Mouse (Mus musculus) neutrophil, adult 5-6 weeks (primary cell): ENCODE data around the gene Ssh2. TPM values are rescaled to one million over a fixed set of nuclear protein-coding genes. Genes with fewer than 3 reads are reported as not detected.
"Not testable (repeated sequence)": the region's sequence is repeated elsewhere in the genome, so short reads cannot be mapped to it uniquely, and the experiment has no call there.

Experiments used
- ATAC-seq: fragments of 151-379, 151-347 bp; 2 replicates; pipeline ENCODE4 v1.8.0; 2017; ENCODE audit warnings: mild to moderate bottlenecking, moderate TSS enrichment; ENCODE audit not compliant: insufficient number of reproducible peaks, poor library complexity, low FRiP score, severe bottlenecking; ENCODE audit errors: extremely low read depth
- total RNA-seq: library from RNA; stranded (forward); fragments of 200-1000 nt; gene quantifications from 2 replicates; pipeline ENCODE4 v1.2.3, GENCODE M21; 2017

The Ssh2 gene
- total RNA-seq, 1 experiment from 2014 or later: 463 TPM

DNA sequence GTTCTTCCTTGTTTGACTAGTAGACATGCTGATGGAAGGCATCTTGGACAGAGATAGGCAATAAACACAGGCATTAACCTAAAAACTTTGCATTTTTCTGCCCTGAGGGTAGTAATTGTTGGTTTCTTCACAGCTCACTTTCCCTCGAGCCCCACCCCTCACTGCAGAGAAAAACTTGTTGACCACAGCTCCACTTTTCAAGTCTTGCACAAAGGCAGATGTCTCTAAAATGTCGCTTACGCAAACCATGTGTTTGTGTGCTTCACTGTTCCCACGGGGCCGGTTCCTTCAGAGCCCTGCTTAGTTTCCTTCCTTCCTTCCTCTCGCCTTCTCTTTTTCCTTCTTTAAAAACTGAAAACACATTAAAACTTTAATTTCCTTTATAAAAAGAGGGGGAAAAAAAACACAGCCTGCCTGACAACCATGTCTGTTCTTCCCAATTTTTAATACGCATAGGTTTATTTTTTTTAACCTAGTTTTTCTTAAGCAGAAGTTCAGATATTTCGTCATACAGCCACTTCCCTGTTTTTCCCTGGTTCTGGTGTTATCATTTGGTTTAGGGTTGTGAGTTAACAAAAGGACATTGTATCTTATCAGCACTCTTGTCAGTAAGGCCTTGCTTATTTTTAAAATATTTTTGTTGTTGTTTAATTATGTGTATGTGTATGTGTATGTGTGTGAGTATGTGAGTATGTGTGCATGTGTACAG is 156.3 kb downstream of the Ssh2 start:
- ATAC-seq: peak; percentile 72

DNA sequence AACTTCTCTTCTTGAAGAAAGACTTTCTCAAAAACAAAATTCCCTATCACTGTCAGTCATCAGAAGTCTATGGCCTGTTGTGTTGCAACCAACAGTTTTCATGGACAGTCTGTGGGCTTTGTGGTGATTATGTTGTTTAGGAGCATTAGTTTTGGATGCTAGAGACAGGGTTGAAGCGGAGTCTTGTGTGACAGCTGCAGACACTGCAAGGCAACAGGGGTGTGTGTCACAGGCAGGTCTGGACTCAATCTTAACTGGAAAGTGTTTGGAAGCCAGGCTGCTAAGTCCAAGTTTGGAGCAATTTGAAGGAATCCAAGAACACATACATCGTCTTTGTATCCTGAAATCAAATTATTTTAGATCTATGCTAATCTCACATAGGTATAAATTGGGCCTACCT is 162.5 kb downstream of the Ssh2 start:
- ATAC-seq: no peak

DNA sequence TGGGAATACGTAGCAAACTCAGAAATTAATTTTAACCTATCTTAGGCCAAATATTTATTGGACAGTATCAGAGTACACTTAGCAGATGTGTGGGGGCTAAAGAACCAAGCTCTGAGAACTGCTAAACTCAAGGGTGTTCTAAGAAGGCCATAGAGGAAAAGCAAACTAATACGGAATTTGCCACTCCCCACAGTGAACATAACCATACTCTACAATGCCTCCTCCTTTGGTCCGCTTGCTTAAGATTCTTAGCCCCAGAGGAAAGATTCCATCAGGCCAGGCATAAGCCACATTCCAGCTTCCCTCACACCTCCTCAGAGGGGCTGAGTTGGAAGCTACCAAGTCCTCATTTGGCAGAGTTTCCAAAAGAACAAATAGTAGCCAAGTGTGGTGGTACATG is 165.1 kb downstream of the Ssh2 start:
- ATAC-seq: no peak

DNA sequence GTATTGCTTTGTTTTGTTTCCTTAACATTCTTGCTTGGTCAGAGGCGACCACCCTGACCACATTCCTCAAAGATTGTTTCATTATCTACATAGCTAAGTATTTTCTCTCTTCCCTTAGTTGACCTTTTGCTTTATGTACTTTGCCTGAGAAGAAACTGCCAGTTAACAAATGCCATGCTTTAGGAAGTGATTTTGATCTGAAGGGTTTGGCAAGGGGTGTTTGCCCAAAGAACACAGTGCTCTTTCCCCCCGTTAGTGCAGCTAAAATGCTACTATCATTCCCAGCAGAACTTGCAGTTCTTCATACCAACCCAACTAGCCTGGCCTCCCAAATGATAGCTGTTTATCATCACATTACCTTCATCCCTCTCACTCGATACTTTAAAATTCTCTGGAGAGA is 168.1 kb downstream of the Ssh2 start:
- ATAC-seq: no peak

DNA sequence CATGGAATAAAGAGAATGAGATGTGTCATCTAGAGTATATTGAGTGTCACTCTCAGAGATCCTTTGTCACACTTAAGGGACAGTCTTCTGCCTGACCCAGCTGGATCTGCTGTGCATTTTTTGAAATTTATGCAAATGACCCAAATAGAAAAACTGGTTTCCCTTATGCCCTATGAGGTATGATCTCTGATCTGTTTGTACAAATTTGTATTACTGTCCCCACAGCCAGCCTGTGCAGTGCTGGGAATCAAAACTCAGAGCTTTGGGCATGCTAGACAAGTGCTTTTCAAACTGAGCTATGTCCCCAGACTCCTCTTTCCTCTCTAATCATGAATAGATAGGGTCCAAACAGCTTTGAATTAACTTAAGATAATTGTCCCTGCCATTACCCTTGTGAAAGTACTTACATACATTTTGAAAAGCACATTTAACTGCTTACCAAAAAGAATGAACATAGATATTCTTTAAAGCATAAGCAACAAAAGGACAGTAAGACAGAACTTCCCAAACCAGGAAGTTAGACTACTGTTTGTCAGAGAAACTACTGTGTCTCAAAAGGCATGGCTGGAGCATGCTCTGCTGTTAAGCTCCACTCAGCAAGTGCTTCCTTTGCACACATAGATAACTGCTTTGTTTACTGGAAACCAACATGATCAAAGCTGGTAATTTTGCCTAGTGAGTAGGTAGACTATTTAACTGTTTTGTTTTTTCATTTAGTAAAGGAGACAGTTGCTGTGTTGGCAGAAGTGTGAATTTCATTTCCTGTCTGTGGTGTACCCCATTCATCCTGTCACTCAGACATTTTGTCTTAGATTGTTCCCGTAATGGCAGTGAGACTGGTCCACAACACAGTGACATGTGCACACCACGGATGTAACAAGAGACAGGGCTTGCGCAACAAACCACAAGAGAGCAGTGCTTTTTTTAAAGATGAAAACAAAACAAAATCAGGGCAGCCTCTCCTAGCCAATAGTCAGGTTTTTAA is 169.9 kb downstream of the Ssh2 start:
- ATAC-seq: peak; percentile 99

DNA sequence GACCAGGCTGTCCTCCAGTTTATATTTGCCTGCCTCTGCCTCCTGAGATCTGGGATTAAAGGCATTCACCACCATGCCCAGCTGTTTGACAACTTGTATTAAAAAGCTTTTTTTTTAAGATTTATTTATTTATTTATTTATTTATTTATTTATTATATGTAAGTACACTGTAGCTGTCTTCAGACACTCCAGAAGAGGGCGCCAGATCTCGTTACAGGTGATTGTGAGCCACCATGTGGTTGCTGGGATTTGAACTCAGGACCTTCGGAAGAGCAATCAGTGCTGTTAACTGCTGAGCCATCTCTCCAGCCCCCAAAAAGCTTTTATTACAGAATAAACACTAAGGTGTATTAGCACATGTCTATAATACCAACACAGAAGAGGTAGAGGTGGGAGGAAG is 172.1 kb downstream of the Ssh2 start:
- ATAC-seq: not testable (repeated sequence)

DNA sequence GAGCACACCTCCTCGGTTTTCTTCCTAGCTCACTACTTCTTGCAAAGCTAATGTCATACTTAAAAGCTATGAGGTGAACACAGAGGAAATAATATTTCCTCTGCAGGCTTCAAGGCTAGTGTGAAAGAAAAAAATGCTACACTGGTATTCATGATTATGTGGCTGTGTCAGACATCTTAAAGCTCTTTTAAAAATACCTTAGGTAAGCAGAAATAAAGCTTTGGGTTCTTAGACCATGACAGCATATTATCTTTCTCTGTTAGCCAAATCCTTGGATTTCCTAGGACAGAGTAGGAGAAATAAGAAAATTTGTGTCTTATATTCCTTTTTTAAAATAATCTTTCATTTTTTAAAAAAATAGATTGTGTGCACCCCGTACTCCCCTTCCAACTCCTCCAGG is 179.5 kb downstream of the Ssh2 start:
- no peak for ATAC-seq

DNA sequence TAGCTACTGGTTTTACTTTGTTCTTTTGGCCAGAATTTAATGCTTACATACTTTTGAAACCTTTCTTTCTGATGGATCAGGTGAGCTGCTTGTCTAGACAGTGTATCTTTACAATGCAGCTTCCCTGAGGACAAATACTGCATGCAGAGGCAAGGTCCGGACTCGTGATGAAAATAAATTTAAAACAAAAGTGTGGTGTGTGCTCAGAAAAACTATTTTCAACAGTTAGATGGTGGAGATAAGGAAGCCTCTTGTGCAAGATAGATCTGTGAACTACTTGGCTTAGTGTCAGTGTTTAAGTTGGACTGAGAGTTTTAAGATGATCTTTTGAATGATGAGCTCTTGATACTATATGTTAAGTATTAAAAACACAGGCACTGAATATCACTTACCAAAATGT is 186.4 kb downstream of the Ssh2 start:
- no peak for ATAC-seq

DNA sequence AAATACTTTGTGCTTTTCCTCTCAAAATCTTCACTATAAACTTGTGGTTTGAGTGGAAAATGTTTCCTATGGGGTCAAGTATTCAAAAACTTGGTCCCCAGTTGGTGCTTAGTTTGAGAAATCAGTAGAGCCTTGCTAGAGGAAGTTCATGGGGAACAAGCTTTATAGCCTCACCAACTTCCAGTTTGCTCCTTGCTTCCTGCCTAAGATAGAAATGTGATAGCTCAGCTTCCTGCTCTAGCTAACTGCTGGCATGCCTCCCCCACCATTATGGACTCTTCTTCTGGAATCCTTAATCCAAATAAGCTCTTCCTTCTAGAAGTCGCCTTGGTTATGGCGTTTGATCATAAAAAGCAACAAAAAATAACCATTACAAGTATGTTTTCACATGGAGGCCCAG is 190.2 kb downstream of the Ssh2 start:
- no peak for ATAC-seq

DNA sequence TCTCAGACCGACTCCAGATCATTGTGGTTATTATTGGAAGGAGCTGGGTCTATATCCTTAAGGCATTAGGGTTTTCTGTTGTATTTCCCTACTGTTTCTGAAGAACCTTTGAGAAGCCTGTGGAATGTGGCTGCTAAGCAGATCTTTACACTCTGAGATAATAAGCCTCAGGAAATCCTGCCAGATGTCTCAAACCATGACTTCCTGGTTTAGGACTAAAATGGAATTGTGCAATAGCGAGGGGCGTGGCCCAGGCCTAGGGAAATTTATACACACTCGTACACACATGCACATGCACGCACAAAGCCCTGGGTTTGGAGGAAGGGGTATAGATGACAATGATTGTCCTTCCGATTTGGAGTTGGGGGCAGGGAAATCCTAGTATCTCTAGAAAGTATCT is 193.8 kb downstream of the Ssh2 start:
- ATAC-seq: peak; percentile 39; the same call in 1 of the 2 replicates

DNA sequence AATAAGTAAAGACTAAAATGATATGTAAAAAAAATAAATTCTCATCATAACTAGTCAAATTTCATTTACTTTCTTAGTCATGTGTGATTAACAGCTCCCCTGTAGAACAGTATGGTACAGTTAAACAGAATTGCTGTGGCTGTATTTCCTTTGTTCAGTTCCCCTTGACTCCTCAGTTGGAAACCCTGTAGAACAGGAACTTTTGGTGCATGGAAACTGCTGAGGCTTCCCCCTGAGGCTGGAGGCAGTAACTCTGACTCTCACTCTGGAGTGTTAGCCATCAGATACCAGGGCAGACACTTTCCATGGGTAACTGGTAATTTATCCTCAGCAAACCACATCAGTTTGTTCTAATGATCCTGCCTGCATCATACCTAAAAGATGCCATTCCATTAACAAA is 195.2 kb downstream of the Ssh2 start:
- ATAC-seq: no peak

DNA sequence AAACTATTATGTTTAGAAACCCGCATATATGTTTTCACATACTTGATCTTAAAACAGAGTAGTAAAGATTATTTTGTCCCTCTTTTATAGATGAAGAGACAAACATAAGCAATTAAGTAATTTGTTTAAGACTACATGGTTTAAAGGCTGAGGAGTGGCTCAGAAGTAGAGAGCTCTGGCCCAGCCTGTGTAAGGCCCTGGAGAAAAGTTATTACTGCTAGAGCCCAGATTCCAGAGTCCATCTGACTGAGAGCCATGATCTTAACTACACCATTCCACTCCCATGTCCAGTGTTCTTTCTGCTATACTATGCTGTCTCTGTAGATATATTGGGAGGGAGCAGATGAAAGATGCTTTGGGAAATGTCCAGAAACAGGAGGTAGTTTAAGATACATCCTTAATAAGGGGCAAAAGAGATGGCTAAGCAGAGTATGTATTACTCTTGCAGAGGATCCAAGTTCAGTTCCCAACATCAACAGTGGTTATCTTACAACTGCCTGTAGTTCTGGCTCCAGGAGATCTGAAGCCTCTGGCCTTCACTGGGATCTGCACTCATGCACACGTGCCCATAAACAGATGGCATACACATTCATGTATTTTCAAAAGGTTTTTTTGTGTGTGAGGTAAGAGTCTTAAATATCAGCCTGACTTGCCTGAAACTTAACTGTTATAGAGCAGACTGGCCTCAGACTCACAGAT is 198.2 kb downstream of the Ssh2 start:
- no peak for ATAC-seq

DNA sequence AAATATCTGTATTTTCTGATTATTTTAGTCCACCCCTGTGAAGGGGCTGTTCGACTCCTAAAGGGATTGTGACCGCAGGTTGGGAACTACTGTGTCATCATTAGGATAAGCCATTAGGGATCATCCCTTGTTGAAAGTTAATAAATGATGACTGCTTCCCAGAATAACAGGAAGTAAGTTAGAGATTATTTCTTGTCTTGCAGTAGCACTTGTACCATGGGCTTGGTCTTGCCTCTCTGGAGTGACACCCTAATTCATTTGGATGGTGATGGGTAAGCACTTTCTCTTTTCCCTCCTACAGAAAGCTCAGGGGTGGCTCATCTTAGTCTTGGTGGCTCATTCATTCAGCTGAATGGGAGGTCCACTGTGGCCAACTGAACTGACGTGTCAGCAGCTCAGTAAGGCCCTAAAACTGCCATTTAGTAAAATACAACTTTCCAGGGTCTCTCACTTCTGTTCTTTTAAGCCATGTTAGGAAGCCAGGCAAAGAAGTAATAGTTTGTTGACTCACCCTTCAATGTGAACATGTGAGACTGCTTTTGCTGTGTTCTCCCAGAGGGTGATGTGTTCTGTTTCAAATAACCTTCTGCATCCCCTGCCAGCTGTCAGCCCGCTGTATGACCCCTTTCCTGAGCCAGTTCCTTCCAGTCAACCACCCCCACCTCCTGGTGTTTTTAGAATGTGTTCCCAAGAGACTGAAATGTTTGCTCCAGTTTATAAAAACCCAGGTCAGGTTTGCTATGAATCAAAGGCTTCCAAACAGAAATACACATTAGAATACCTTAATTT is 200.3 kb downstream of the Ssh2 start:
- ATAC-seq: no peak

DNA sequence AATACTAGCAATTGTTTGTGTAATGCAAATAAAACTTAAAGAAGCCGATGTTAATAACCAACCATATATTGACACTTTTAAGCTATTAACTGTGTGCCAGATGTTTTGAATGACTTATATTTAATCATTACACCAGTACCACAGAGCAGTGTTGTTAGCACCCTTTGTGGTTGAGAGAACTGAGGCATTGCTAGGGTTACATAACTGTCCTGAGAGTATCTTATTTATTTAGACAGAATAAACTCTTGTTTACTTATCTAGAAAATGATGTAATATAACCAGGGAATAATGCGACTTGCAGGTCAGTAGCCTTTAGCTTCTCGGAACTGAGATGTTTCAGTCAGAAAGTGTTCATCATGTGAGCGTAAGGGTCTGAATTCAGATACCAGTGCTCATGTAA is 201.9 kb downstream of the Ssh2 start:
- ATAC-seq: no peak

DNA sequence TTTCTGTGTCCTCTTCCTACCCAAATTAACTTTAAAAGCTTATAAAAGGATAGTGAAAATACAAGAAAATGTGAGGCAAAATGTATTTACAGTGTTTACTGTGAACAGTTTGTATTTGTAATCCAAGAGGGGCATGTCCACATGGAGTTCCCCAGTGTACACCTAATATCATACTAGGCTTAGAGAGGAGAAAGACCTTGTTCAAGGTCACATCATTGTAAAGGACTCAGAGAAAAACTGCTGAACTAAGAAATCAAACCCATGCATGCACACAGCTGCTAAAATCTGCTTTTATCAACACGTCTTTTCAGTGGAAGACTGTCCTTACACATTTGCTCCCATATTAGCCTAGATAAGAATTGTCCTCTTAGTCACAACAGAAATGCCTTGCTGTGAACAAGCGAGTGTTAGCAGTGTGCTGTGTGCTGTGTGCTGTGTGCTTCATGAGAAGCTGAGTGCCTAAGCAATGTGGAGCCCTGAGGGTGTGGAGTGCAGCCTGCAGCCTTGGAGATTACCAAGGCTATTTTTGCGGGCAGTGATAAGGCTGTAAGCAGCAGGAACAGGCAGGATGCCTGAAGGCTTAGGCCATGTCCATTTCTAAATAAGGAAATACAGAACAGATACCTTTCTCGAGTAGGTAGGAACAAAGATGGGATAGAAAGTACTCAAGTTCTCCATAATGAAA is 207.2 kb downstream of the Ssh2 start:
- ATAC-seq: no peak

DNA sequence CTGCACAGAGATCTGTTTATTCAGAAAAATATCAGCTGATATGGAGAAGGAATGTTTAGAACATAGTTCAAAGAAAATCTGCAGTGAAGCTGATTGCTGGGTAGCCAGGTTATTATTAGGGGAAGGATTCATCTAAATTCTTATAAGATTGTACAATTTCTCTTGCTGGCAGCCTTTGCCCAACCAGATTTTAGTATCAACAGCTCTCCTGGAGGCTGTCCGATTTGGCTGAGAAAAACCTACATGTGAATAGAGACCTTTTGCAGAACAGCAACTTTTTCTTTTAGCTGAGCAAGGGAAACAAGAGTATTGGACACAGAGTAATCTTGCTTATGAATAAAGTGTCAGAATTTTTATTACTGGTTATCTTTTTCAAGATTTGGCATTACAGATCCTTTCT is 212.4 kb downstream of the Ssh2 start:
- ATAC-seq: no peak

DNA sequence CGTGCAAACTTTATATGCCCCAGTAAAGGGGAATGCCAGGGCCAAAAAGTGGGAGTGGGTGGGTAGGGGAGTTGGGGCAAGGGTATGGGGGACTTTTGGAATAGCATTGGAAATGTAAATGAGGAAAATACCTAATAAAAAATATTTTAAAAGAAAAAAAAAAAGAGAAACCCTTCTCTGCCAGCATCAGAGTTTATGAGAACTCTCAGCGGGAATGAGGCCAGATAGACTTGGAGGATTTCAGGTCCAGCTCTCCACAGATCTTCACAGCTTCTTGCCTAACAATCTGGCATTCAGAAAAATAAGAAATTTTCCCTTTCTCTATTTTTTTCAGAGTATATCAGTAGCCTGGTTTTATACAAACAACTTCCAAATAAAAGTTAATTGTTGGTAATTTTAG is 220.9 kb downstream of the Ssh2 start:
- ATAC-seq: no peak

DNA sequence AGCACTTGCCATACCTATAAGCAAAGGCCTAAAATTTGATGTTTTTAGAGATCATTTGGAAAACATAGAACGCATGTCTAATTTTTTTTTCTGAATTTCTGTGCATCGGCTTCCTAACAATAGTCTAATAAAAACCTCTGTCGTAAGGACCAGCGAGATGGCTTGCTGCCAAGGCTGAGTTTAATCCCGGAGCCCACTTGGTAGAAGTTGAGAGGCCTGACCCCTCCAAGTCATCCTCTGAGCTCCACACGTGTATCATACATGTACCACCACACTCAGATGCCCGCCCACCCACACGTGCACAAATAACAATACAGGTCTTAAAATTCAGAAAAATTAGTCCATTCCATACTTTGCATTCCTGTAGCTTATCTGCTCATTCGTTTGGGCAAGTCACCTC is 224.0 kb downstream of the Ssh2 start:
- ATAC-seq: no peak
